Mouse (Mus musculus): ENCODE measurements around the gene Rmi2.
"Not testable (repeated sequence)": the region's sequence is repeated elsewhere in the genome, so short reads cannot be mapped to it uniquely, and the experiment has no call there.

Rmi2 gene

DNA sequence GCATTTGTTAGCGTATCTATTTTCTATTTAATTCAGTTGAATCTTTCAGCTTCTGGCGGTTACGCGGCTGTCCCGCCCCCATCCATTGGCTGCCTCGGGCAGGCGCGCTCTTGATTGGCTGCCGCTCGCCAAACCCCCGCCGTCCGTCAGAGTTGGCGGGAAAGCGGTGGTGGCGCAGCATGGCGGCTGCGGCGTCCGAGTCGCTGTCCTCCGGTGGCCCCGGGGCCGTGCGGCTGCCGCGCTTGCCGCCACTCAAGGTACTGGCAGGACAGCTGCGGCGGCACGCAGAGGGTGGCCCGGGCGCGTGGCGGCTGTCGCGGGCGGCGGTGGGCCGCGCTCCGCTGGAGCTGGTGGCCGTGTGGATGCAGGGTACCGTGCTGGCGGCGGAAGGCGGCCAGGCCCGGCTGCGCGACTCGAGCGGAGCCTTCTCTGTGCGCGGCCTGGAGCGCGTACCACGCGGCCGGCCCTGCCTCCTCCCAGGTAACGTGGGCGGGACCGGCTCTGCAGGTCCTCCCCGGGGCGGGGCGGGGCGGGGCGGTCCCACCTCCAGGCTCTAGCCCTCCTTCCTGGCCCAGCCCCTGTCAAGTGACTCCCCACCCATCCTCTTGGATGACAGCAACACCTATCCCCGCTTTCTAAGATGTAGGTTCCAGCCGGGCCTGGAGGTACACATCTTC lies at the start of gene Rmi2:
Rmi2 (plus strand) TSS at position 149 of the 677 bp plus-strand sequence.
- in situ Hi-C loops (cut with MboI): no loop called here

DNA sequence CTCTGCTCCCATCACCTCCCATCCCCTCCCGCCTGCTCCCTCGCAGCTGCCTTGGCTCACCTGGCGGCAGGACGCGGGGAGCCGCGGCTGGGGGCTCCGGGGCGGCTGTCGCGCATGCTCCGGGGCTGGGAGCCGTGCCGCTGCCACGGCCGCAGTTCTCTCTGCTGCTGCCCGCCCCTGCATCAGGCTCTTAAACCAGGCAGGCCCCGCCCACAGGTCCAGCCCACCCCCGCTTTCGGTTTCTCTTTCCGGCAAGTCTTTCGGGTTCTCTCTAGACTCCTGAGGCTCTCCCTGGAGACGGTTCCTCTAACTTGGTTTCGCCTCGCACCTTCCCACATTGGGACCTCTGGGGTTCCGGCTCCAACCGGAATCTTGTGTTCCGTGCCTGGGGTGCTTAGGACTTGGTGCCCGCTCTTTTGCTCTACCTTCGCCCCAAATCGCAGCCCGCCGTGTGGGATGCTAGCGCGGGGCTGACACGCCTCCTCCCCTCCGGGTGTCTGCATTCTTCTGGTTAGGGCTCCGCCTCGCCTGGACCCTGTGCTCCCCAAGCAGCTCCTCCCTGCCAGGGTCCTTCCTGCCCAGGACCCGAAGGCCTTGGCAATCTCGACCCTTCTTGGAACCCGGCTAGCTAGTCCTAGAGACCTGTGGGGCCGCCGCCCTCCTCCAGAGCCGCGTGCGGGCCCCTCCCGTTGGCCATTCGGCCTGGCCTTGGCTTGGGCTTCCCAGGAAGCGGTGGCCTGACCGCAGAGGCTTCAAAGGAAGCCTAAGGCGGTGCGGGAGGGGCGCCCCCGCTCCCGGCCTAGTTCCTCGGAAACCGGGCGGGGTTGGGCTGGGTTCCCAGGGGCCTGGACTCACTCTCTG lies 49.3 kb upstream of the Rmi2 start, which contains the start of gene Socs1:
Socs1 (minus strand) TSS at position 166 of the 861 bp plus-strand sequence.
- in situ Hi-C loops (cut with MboI): no loop called here

DNA sequence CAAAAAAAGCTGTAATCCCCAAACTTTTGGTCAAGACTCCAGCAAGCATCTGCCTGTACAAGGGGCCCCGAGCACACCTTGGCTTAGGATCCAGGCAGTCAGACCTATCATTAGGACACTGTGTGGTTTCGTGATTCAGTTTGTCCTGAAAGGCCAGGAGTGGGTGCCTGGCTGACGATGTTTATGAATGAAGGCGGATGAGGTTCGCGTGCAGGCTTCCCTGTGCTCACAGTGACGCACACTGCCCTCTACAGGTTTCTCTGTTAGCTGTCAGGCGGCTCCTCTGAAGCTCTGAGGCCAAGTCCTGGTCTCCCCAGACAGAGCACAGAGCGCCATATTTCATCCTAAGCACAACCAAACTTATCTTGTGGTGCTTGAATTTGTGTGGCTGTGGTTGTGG lies 48.6 kb upstream of the Rmi2 start:
- in situ Hi-C loops (cut with MboI): no loop called here

DNA sequence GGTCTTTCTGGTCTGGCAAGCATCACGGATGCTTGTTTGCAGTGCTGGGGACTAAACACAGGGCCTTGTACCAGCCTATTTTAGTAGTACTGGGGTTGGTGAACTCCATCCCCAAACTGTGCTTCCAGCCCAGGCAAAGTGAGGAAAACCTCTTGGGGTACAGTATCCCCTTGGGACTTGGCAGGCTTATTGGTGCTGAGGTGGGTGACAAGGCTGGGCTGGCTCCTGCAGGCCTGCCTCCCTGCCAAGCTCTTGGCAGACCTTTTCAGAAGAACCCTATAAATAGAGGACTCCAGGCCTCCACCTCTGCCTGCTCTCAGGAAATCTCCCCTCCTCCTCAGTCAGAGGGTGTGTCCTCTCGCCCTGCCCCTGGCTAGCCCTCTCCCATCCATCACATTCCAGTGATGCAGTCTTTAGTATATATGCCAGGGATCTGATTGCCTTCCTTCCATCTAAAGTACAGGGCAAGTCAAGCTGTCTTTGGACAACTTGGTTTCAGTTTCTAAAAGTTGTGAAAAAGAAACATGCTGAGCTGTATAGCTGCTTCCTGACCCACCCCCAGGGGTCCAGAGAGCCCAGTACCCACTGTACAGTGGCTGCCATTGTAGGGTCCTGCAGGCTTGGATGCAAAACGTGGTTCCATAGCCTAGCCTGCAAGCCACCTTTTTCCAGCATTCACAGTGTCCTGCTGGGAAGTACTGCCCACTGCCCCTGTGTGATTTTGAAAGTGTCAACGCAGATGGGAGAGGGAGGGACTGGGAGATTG lies 47.9 kb upstream of the Rmi2 start:
- in situ Hi-C loops (cut with MboI): no loop called here

DNA sequence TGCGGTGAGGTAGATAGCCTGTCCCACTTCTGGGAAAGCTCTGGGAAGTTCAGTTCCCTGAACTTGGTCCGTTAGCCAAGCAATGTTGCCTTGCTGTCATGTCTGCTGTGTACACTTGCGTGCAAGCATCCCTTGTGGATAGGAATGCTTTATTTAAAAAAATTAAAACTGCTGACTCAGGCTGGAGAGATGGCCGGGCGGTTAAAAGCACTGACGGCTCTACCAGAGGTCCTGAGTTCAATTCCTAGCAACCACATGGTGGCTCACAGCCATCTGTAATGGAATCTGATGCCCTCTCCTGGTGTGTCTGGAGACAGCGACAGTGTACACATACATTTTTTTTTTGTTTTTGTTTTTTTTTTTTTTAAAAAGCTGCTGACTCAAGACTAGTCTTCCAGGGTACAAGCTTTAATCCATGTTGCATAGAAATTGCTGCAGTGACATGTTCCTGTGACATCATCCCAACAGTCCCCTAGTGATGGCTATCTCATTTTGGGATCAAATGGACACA lies 47.3 kb upstream of the Rmi2 start:
- in situ Hi-C loops (cut with MboI): no loop called here

DNA sequence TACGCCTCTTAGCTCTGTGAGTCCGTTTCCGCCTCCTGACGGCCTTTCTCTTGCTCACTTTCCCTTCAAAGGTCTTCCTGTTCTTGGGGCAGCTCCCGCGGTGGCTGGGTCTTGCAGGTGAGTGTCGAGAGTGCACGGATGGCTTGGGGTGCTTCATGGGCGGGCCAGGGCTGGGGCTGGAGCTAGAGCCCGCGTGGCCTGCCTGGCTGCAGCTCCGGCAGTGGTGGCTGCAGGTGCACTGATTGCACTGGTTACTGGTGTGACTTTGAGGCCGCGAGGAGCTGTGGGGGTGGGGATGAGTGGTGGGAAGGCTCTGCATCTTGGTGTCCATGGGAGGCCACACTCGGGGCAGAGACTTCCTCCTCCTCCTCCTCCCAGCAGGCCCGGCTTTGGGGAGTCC lies 46.6 kb upstream of the Rmi2 start, which contains the start of gene Tnp2:
Tnp2 (minus strand) TSS at position 390 of the 400 bp plus-strand sequence.
- in situ Hi-C loops (cut with MboI): no loop called here

DNA sequence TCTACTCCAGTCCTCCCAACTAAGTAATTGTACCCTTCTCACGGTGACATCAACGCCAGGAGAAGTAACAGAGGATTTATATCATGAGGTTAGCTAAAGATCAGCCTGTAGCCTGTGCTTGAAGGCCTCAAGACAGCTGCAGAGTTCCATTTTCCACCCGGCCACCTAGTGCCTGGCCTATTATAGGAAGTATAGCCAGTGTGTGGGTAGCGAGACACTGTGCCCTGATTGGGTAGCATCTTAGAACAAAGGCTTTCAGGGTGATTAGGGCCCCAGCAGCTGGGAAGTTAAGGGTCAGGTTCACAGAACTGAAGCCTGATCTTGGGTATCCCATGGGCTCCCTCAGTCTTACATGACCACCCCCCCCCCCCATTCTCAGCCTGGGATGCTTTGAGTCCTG lies 46.0 kb upstream of the Rmi2 start:
- in situ Hi-C loops (cut with MboI): no loop called here

DNA sequence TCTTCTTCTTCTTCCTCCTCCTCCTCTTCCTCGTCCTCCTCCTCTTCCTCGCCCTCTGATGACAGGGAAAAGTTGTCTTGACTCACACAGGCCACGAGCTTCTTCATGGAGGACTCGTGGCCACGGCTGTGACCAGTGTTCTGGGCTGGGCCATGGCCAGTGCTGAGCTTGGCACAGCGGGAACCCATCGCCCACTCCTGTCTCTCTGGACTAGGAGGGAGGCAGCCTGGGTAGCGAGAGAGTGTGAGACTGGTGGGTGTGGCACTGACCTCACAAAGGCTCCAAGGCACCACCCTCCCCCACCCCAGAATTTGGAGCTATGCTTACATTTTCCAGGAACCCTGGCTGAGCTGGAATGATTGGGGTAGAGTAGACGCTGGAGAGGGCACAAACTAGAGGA lies 44.2 kb upstream of the Rmi2 start, which contains the start of gene Prm3:
Prm3 (minus strand) TSS at position 213 of the 400 bp plus-strand sequence.
- in situ Hi-C loops (cut with MboI): no loop called here

DNA sequence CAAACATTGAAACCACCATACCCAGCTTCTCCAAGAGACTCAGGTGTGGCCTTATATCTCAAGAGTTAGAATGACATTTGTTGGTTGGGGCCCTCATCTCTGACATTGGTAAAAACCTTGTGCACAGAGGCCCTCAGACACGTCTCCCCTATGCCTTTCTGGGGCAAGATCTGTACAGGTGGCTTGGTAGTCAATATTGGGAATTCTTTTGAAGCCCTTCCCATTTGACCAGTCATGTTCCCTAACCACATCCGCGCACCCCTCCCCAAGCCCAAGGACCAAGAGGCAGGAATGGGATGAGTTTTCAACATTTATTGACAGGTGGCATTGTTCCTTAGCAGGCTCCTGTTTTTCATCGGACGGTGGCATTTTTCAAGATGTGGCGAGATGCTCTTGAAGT lies 38.8 kb upstream of the Rmi2 start, which contains the start of gene Prm2:
Prm2 (minus strand) TSS at position 101 of the 400 bp plus-strand sequence.
- in situ Hi-C loops (cut with MboI): no loop called here

DNA sequence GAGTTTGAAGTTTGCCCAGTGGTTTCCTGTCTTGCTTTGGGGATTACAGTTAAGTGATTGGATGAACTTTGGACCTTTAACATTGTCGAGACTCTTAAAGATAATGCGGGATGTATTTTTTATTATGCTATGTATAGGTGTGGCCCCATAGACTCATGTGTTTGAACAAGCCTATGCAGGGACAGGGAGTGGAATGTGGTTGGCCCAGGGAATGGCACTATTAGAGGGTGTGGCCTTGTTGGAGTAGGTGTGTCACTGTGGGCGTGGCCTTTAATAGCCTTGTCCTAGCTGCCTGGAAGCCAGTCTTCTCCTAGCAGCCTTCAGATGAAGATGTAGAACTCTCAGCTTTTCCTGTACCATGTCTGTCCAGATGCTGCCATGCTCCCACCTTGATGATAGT lies 32.4 kb upstream of the Rmi2 start:
- in situ Hi-C loops (cut with MboI): not testable (repeated sequence)

DNA sequence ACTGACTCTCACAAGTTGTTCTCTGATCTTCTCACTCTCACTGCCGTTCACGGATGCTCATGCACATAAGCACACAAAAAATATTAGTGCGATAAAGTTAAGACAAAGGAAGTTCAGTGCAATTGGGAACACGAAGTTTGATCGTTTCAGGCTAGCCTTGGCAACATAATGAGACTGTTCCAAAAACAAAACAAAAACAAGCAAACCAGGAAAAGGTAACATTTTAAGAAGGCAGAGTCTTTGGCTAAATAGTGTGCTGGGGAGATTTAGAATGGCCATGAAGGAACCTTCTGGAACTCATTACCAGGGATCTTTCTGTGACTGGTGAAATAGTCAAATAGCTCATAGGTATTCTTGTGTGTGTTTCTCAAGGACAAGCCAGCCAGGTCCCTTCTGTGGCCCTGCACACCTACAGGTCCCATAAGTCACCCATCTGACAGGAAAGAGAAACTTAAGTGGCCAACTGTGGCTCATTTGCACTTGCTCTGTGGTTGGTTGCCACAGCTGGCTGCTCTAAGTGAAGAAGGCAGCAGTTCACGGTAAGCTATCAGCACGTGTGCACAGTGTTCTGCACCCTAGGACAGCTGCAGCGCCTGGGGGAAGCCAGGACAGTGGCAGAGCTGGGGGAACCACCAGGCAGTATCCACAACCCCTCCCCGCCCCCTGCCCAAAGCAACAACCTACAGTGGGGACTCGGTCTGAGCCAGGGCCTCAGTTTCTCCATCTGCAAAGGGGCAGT lies 28.9 kb upstream of the Rmi2 start, which contains the start of gene Prm1:
Prm1 (minus strand) TSS at position 51 of the 739 bp plus-strand sequence.
- in situ Hi-C loops (cut with MboI): no loop called here

DNA sequence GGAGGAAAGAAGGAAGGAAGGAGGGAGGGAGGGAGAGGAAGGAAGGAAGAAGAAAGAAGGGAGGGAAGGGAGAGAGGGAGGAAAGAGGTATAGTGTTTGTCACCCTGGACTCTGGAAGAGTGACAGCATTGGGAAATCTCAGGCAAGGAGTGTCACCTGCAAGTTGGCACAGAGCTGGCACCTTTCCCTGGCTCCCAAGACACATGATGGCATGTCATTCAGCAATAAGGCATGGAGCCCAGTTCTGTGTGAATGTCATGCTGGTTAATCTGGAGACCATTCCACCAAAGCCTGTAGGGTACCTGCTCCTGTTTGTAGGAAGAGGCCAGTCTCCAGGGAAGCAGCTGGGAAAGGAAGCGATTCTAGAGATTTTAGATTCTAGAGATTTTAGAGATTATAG lies 24.5 kb upstream of the Rmi2 start:
- in situ Hi-C loops (cut with MboI): no loop called here

DNA sequence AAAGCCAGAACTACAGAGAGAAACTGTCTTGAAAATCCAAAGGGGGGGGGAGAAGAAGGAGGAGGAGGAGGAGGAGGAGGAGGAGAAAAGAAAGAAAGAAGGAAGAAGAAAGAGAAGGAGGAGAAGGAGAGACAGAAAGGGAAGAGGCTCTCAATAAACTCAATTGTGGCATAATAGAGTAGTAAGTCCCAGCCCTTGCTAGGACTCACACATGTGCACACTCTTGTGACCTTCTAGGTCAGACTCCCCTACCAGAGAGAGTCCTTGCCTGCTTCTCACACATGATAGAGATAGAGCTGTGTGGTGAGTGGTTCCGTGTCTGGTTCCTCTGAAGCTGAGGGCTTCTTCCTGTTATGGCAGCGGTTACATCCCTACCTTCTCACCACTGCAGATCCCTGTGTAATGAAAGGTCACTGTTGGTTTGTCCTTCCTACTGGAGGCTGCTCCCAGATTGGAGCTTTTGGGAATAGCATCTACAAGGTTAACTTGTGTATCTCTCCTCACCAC lies 21.9 kb upstream of the Rmi2 start, which contains the start of gene Gm11172:
Gm11172 (plus strand) TSS at position 51 of the 507 bp plus-strand sequence.
- in situ Hi-C loops (cut with MboI): no loop called here

DNA sequence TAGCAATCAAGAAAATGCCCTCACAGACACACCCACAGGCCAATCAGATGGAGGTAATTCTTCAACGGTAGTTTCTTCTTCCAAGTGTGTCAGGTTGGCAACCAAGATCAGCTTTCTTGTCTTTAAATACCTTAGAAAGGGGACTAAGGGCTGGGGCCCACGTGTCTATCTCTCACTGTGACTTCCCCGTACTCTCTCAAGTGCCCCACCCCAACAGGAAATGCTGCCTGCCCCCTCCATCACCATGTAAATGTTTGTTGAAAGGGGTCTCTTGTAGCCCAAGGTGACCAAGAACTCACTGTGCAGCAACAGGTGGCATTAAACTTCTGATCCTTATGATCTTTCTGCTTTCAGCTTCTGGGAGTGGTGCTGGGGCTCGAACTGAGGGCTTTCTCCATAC lies 21.1 kb upstream of the Rmi2 start:
- in situ Hi-C loops (cut with MboI): no loop called here

DNA sequence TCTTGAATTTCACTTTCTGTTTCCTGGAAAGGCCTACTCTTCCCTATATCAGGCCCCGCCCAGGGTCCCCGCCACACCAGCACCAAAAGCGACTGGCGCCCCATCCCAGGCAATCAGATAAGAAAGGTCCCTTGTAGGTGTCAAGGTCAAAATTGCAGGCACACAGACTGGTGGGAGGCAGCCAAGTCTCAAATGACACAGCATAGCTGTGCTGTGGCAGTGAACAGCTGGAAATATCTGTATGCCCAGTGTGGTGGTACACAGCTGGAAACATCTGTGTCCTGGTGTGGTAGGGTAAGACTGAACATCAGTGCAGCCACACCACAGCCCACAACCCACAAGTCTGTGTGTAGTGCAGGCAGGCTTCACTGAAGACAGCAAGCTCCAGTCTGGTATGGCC lies 20.0 kb upstream of the Rmi2 start:
- in situ Hi-C loops (cut with MboI): no loop called here

DNA sequence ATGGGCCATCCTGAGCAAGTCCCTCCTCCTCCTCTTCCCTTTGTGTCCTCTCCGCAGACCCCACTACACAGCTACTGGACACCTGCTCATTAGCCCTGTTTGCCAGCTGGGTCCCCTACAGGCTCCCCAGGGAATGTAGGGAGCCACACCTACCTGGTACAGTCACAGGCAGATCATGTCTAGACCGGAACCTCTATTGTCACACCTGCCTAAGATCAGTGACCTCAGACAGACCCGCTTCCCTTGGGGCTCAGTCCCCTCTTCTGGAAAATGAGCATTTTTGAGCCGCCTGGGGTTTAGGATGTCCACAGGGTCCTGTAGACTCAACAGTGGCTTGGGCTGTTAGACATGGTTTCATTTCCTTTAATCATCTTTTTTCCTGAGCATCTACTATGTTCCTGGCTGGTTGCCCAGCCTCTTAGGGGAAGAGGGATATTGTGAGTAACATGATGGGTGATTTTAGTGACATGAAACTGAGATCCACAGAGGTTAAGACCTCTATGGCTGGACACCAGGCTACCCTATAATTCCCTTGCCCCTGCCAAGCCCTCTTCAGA lies 16.2 kb upstream of the Rmi2 start:
- in situ Hi-C loops (cut with MboI): no loop called here

DNA sequence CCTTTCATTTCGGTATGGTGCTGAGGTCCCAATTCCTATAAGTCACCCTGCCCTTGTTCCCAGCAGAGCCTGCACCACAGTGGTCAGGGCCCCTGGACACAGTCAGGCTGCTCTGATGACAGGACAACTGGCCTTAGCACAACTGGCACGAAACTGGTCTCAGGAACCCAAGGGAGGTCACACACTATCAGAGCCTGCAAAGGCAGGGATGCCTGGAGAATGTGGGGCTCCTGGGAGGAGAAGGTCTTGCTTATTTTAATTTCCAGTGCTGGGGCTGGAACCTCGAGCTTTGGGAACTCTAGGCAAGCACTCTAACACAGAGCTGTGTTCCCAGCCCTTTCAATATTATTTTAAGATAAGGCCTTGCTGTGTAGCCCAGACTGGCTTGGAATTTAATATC lies 14.9 kb upstream of the Rmi2 start:
- in situ Hi-C loops (cut with MboI): no loop called here

DNA sequence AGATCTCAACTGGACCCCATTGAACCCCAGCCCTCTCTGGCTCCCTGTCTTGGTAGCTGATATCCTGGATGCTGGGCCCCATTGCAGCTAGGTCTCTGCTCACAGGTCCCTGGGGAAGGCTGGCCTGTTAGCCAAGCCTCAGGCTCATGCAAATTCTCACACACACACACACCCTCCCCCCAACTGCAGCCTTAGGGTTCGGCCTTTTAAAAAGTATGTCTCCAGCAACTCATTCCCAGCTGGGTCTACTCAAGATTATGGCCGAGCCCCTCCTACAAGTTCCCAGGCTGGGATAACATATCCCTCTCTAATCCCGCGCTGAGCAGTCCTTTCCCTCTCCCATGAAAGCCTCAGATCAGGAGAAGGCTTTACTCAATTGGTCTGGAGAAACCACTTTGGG lies 13.5 kb upstream of the Rmi2 start:
- in situ Hi-C loops (cut with MboI): no loop called here

DNA sequence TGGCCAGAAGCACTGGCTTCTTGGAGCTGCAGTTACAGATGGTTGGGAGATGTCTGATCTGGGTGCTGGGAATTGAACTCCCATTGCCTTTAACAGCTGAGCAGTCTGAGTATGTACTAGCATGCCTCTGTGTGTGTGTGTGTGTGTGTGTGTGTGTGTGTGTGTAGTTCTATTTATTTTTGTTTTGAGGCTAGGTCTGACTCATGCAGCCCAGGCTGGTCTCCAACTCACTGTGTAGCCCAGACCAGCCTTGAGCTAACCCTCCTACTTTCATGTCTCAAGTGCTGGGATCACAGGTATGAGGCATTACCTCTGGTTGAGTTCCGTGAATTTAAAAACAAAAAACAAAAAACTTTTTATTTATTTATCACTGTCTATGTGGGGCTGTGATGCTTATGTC lies 10.3 kb upstream of the Rmi2 start:
- in situ Hi-C loops (cut with MboI): no loop called here

DNA sequence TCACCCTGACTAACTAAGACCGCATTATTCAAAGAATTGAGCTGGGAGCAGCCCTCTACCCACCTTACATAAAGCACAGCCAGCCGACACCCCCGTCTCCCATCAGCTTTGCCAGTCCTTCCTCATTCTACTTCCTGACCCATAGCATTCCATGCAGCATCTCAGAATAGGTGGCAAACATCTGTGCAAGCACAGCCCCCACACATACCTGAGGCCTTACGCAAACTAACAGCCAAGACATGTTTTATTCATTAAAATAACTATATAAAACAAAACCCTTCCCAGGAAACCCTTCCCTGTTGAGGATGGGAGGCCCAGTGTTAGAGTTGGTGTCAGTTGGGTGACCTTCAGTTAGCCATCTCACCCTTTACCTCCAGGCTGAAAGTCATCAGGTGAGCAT lies 9.0 kb upstream of the Rmi2 start:
- in situ Hi-C loops (cut with MboI): no loop called here

DNA sequence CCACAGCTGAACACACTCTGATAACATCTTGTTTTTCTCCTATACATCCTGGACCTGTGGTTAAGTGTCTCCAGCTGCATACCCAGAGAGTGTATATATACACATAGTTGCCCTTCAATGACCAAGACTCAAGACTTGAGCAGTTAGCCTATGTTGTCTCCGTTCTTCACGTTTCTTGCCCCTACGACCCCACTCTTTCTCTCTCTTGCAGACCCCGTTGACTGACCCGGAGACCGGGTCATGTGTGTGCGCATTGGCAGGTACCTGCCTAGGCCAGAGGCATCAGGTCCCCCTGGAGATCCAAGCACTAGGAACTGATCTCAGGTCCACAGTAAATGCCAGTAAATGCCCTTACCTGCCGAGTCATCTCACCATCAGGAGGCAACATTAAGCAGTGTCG lies 7.6 kb upstream of the Rmi2 start:
- in situ Hi-C loops (cut with MboI): no loop called here
